Mouse (Mus musculus): ENCODE measurements around the gene Cblc. TPM values are rescaled to one million over a fixed set of nuclear protein-coding genes. Genes with fewer than 3 reads are reported as not detected.

Gene Cblc
- total and polyA plus RNA-seq, 2 experiments from 2014 or later: 0.46 TPM; not detected in 1

- no peaks in the 10 kb centered on the region; the same call in 1 of the 2 replicates for H3K4me1 ChIP-seq (ENCODE audit: insufficient read depth, low read length)
- no peak for ATAC-seq
- H3K36me3 ChIP-seq (ENCODE audit: insufficient read depth, low read length): no peaks in the 10 kb centered on the region
- TF ChIP-seq CTCF (IDR thresholded peaks at IDR 0.05; ENCODE audit: low read depth): no peak
- H3K9ac ChIP-seq (replicated peaks; ENCODE audit: low read length): no peak overlapping the region
- WGBS: 87% methylated on average over 7 of the region's 7 CpGs
- no peak overlapping the region for H3K4me2 ChIP-seq (ENCODE audit: low read depth, low read length)
- no peak for DNase-seq (ENCODE audit: low spot score)
- no peaks in the 10 kb centered on the region for H3K9me3 ChIP-seq (ENCODE audit: low read length)
- H3K27me3 ChIP-seq (ENCODE audit: insufficient read depth, low read length): peaks cover 21% of the 10 kb centered on the region
- H3K27ac ChIP-seq: no peak overlapping the region
- no peak overlapping the region for H3K4me3 ChIP-seq (ENCODE audit: low read length)
Measured at GRCm38 (mm10) chr7:19818875-19819274, 22.3 kb upstream of the Cblc start.

DNA sequence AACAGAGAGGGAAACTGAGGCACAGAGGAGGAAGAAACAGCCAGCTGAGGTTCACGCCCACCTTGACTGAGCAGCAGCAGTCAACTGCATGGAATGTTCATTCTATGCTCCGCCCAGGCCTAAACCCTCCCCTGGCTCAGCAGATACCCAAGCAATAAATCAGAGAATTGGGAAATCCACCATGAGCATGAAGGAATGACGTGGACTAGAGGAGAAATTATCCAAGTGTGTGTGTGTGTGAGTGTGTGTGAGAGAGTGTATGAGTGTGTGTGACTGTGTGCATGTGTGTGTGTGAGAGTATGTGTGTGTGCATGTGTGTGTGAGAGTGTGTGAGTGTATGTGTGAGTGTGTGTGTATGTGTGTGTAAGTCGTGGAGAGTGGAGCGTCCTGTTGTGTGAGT lies 21.8 kb upstream of the Cblc start:
- ATAC-seq (no peak), DNase-seq (ENCODE audit: low spot score) (no peak)
- Histone ChIP-seq H3K4me1 (ENCODE audit: insufficient read depth, low read length) (no peaks in the 10 kb centered on the region; the same call in 1 of the 2 replicates), H3K4me3 (ENCODE audit: low read length) (no peak overlapping the region), H3K27ac (no peak overlapping the region), H3K27me3 (ENCODE audit: insufficient read depth, low read length) (peaks cover 21% of the 10 kb centered on the region), H3K36me3 (ENCODE audit: insufficient read depth, low read length) (no peaks in the 10 kb centered on the region), H3K9me3 (ENCODE audit: low read length) (no peaks in the 10 kb centered on the region), H3K9ac (replicated peaks; ENCODE audit: low read length) (no peak overlapping the region), H3K4me2 (ENCODE audit: low read depth, low read length) (no peak overlapping the region)
- 86% methylated on average over 5 of the region's 5 CpGs for WGBS
- no peak for TF ChIP-seq CTCF (IDR thresholded peaks at IDR 0.05; ENCODE audit: low read depth)

GRCm38 (mm10) chr7:19817382-19818105 lies 20.9 kb upstream of the Cblc start:
- DNase-seq (ENCODE audit: low spot score) (no peak), ATAC-seq (peak; percentile 28; the same call in 1 of the 2 replicates)
- 10% methylated on average over 15 of the region's 15 CpGs for WGBS
- no peaks in the 10 kb centered on the region; the same call in 1 of the 2 replicates for H3K4me1 ChIP-seq (ENCODE audit: insufficient read depth, low read length)
- no peak overlapping the region for H3K4me3 ChIP-seq (ENCODE audit: low read length)
- H3K27me3 ChIP-seq (ENCODE audit: insufficient read depth, low read length): peaks cover 21% of the 10 kb centered on the region
- H3K9me3 ChIP-seq (ENCODE audit: low read length): no peaks in the 10 kb centered on the region
- no peak overlapping the region for H3K9ac ChIP-seq (replicated peaks; ENCODE audit: low read length)
- no peaks in the 10 kb centered on the region for H3K36me3 ChIP-seq (ENCODE audit: insufficient read depth, low read length)
- TF ChIP-seq CTCF (IDR thresholded peaks at IDR 0.05; ENCODE audit: low read depth): no peak
- H3K4me2 ChIP-seq (ENCODE audit: low read depth, low read length): peak overlapping the region; percentile 72
- no peak overlapping the region for H3K27ac ChIP-seq

DNA sequence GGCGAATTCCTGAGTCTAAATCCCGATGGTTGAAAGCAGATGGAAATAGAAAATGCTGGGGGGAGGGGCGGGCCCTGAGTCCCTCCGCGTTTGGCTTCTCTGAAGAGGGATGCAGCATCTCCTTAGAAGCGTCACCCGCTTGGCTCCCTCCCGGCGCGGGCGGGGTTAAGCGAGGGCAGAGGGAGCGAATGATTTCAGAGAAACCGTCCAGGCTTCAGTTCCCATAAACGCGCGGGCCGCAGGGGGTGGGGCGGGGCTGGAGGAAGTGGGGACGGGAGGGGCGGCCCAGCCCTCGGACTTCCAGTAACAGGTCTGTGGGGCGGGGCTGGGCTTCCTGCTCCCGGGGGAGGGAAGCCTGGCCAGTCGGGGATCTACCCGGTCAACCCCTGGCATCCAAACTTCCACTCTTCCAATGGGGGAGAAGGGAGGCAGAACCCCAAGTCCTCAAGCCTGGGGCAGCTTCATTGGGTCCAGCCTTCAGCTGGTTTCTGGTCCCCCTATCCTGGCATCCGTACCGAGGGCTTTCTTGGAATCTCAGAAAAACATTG lies 19.7 kb upstream of the Cblc start:
- ATAC-seq (peak; percentile 56), DNase-seq (ENCODE audit: low spot score) (peak; percentile 65)
- H3K9me3 ChIP-seq (ENCODE audit: low read length): no peaks in the 10 kb centered on the region
- H3K36me3 ChIP-seq (ENCODE audit: insufficient read depth, low read length): no peaks in the 10 kb centered on the region
- peak overlapping the region; percentile 41 for H3K4me3 ChIP-seq (ENCODE audit: low read length)
- no peak for TF ChIP-seq CTCF (IDR thresholded peaks at IDR 0.05; ENCODE audit: low read depth)
- no peaks in the 10 kb centered on the region; the same call in 1 of the 2 replicates for H3K4me1 ChIP-seq (ENCODE audit: insufficient read depth, low read length)
- H3K4me2 ChIP-seq (ENCODE audit: low read depth, low read length): peak overlapping the region; percentile 72
- peak overlapping the region; percentile 26 for H3K9ac ChIP-seq (replicated peaks; ENCODE audit: low read length)
- peaks cover 9% of the 10 kb centered on the region; the same call in 1 of the 2 replicates for H3K27me3 ChIP-seq (ENCODE audit: insufficient read depth, low read length)
- no peak overlapping the region for H3K27ac ChIP-seq
- 2% methylated on average over 26 of the region's 28 CpGs for WGBS

DNA sequence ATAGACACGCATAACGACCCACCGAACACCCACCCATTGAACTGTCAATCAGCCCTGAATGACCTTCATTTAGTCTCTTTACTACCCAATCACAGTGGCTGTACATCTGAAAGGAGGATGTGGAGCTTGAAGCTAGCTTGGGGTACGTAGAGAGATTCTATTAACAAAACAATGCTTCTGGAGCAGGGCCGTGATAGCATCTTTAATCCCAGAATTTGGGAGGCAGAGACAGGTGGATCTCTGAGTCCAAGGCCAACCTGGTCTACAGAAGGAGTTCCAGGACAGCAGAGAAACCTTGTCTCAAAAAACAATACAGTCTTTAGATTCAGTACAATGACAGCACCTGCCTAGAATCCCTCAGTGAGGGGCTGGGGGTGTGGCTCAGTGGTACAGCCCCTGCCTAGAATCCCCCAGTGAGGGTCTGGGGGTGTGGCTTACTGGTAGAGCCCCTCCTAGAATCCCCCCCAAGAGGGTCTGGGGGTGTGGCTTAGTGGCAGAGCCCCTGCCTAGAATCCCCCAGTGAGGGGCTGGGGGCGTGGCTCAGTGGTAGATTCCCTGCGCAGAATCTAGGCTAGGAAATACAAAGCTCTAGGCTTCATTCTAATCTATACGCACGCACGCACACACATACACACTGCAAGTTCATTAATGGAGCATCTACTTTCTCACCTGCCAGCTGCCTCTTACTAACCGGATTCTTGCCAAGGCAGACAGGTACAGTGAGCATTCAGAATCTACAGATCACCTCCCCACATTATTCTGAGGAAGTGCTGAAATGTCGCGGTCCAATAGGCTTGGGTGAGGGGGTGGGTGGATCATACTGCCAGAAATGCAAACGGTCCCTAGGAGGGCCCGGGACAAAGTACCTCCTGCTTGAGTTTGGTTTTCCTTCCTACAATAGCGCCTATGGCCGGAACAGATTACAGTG lies 19.0 kb upstream of the Cblc start:
- H3K4me3 ChIP-seq (ENCODE audit: low read length): peak overlapping the region; percentile 41
- WGBS: 20% methylated on average over 17 of the region's 17 CpGs
- H3K9me3 ChIP-seq (ENCODE audit: low read length): no peaks in the 10 kb centered on the region
- no peak for TF ChIP-seq CTCF (IDR thresholded peaks at IDR 0.05; ENCODE audit: low read depth)
- H3K4me1 ChIP-seq (ENCODE audit: insufficient read depth, low read length): no peaks in the 10 kb centered on the region; the same call in 1 of the 2 replicates
- peak; percentile 26 for DNase-seq (ENCODE audit: low spot score)
- peak; percentile 33 for ATAC-seq
- peak overlapping the region; percentile 26 for H3K9ac ChIP-seq (replicated peaks; ENCODE audit: low read length)
- H3K4me2 ChIP-seq (ENCODE audit: low read depth, low read length): peak overlapping the region; percentile 72
- H3K36me3 ChIP-seq (ENCODE audit: insufficient read depth, low read length): no peaks in the 10 kb centered on the region
- peaks cover 10% of the 10 kb centered on the region for H3K27me3 ChIP-seq (ENCODE audit: insufficient read depth, low read length)
- no peak overlapping the region for H3K27ac ChIP-seq

GRCm38 (mm10) chr7:19813579-19814122 lies 17.0 kb upstream of the Cblc start:
- Histone ChIP-seq H3K4me1 (ENCODE audit: insufficient read depth, low read length) (no peaks in the 10 kb centered on the region; the same call in 1 of the 2 replicates), H3K4me2 (ENCODE audit: low read depth, low read length) (no peak overlapping the region), H3K4me3 (ENCODE audit: low read length) (no peak overlapping the region), H3K27ac (no peak overlapping the region), H3K9ac (replicated peaks; ENCODE audit: low read length) (no peak overlapping the region), H3K9me3 (ENCODE audit: low read length) (no peaks in the 10 kb centered on the region), H3K36me3 (ENCODE audit: insufficient read depth, low read length) (no peaks in the 10 kb centered on the region), H3K27me3 (ENCODE audit: insufficient read depth, low read length) (peaks cover 23% of the 10 kb centered on the region)
- TF ChIP-seq CTCF (IDR thresholded peaks at IDR 0.05; ENCODE audit: low read depth): no peak
- no peak for ATAC-seq
- no peak for DNase-seq (ENCODE audit: low spot score)
- 88% methylated on average over 6 of the region's 6 CpGs for WGBS

All from hindbrain, postnatal 0 days (tissue).